Mouse (Mus musculus): ENCODE measurements at regions not wholly inside any gene's neighbourhood (a gene's known extent, or its start where the extent isn't known, plus 50 kb on each side); places are given as distances from the start of the nearest gene placed in this dataset.

- peak; percentile 78 to 91 for DNase-seq (ENCODE audit: inconsistent age in 2 of 2, low spot score in 1 of 2)
Measured at GRCm38 (mm10) chr7:31208237-31209054, 52.8 kb upstream of the Gramd1a start.

- DNase-seq (ENCODE audit: inconsistent age in 2 of 2, low spot score in 1 of 2) = no peak
Measured at GRCm38 (mm10) chr7:31207563-31208236, 52.0 kb upstream of the Gramd1a start.
